Mouse (Mus musculus) limb, embryonic 12.5 days (tissue): ENCODE results near the gene 2210016F16Rik. TPM values are rescaled to one million over a fixed set of nuclear protein-coding genes. Genes with fewer than 3 reads are reported as not detected.
"Not testable (repeated sequence)": the region's sequence is repeated elsewhere in the genome, so short reads cannot be mapped to it uniquely, and the experiment has no call there.

Experiments used
- ATAC-seq: fragments of 200-750 bp; cut with Nextera tagmentation; 2 replicates; pipeline ENCODE4 v1.8.0; 2017; ENCODE audit warnings: low read depth, moderate TSS enrichment; ENCODE audit not compliant: insufficient number of reproducible peaks, insufficient read depth, low FRiP score, low TSS enrichment
- H3K27ac ChIP-seq: fragments of 300-500 bp; sonication (generic); 2 replicates; pipeline ENCODE4 v1.5.1; 2016; ENCODE audit warnings: mild to moderate bottlenecking, moderate library complexity
- H3K27me3 ChIP-seq: fragments of 300-500 bp; sonication (generic); 2 replicates; pipeline ENCODE4 v1.6.1; 2016; ENCODE audit warnings: mild to moderate bottlenecking, moderate library complexity
- H3K36me3 ChIP-seq: fragments of 300-500 bp; sonication (generic); 2 replicates; pipeline ENCODE4 v1.6.1; 2016; ENCODE audit warnings: mild to moderate bottlenecking, moderate library complexity
- H3K4me1 ChIP-seq: fragments of 300-500 bp; sonication (generic); replicated peaks from 2 replicates; pipeline ENCODE4 v1.6.1; 2016
- H3K4me2 ChIP-seq: fragments of 300-500 bp; sonication (generic); 2 replicates; pipeline ENCODE4 v1.6.1; 2016; ENCODE audit warnings: mild to moderate bottlenecking, moderate library complexity
- H3K4me3 ChIP-seq: fragments of 300-500 bp; sonication (generic); replicated peaks from 2 replicates; pipeline ENCODE4 v1.5.1; 2016; ENCODE audit warnings: mild to moderate bottlenecking
- H3K9ac ChIP-seq: fragments of 300-500 bp; sonication (generic); replicated peaks from 2 replicates; pipeline ENCODE4 v1.6.1; 2016; ENCODE audit warnings: mild to moderate bottlenecking, moderate library complexity
- H3K9me3 ChIP-seq: fragments of 300-500 bp; sonication (generic); 2 replicates; pipeline ENCODE4 v1.6.1; 2016; ENCODE audit warnings: mild to moderate bottlenecking, moderate library complexity
- WGBS: fragments of 180-500 bp; shearing (Covaris S2); methylation state at CpG from one replicate; pipeline ENCODE4 v1.1.7; 2016; 5-methylcytosine and 5-hydroxymethylcytosine counted together
- polyA plus RNA-seq: library from polyadenylated mRNA; unstranded; fragments of >200 nt; fragmentation: Nextera tagmentation; extraction: Ambion mirVana; gene quantifications from 2 replicates; pipeline ENCODE4 v1.2.1, GENCODE M21; 2016

The 2210016F16Rik gene
- polyA plus RNA-seq, 1 experiment from 2014 or later: 22.1 TPM

GRCm38 (mm10) chr13:58402003-58402743 lies 17.1 kb upstream of the 2210016F16Rik start, which contains the start of gene Rmi1:
Rmi1 (plus strand) TSS chr13:58402248.
- Histone ChIP-seq H3K4me2 (peak within 1 kb of the TSS; percentile 76), H3K27me3 (no peaks in the 10 kb centered on the region), H3K4me1 (no peaks in the 10 kb centered on the region; the same call in 1 of the 2 replicates), H3K9me3 (no peaks in the 10 kb centered on the region), H3K9ac (peak within 1 kb of the TSS; percentile 100), H3K36me3 (peaks cover 19% of the 10 kb centered on the region), H3K4me3 (peak within 1 kb of the TSS; percentile 96), H3K27ac (peak within 1 kb of the TSS; percentile 99)
- under 1% methylated on average over 91 of the region's 91 CpGs for WGBS
- ATAC-seq: peak; percentile 93

- peak overlapping the region; percentile 76 for H3K4me2 ChIP-seq
- peaks cover 27% of the 10 kb centered on the region for H3K36me3 ChIP-seq
- H3K9ac ChIP-seq: peak overlapping the region; percentile 100
- peak overlapping the region; percentile 99 for H3K27ac ChIP-seq
- H3K4me3 ChIP-seq: peak overlapping the region; percentile 96
- ATAC-seq: peak; percentile 26
- no peaks in the 10 kb centered on the region for H3K27me3 ChIP-seq
- under 1% methylated on average over 96 of the region's 100 CpGs for WGBS
- H3K9me3 ChIP-seq: no peaks in the 10 kb centered on the region
- no peaks in the 10 kb centered on the region; the same call in 1 of the 2 replicates for H3K4me1 ChIP-seq
Observed at GRCm38 (mm10) chr13:58401135-58402002, 16.3 kb upstream of the 2210016F16Rik start.

GRCm38 (mm10) chr13:58400576-58400975 lies 15.6 kb upstream of the 2210016F16Rik start:
- H3K9me3 ChIP-seq: no peaks in the 10 kb centered on the region
- H3K36me3 ChIP-seq: peaks cover 35% of the 10 kb centered on the region
- H3K27ac ChIP-seq: peak overlapping the region; percentile 99; the same call in 1 of the 2 replicates
- H3K4me1 ChIP-seq: no peaks in the 10 kb centered on the region; the same call in 1 of the 2 replicates
- 1% methylated on average over 11 of the region's 11 CpGs for WGBS
- ATAC-seq: no peak
- no peaks in the 10 kb centered on the region for H3K27me3 ChIP-seq
- H3K4me2 ChIP-seq: peak overlapping the region; percentile 76
- peak overlapping the region; percentile 96 for H3K4me3 ChIP-seq
- H3K9ac ChIP-seq: peak overlapping the region; percentile 100

GRCm38 (mm10) chr13:58397651-58398050 lies 12.6 kb upstream of the 2210016F16Rik start:
- WGBS: 93% methylated on average over 13 of the region's 13 CpGs
- peaks cover 62% of the 10 kb centered on the region for H3K36me3 ChIP-seq
- ATAC-seq: no peak

GRCm38 (mm10) chr13:58394392-58394791 lies 9.4 kb upstream of the 2210016F16Rik start:
- peaks cover 82% of the 10 kb centered on the region for H3K36me3 ChIP-seq
- not testable (repeated sequence) for H3K4me3 ChIP-seq, ATAC-seq, H3K27me3 ChIP-seq, H3K4me1 ChIP-seq, H3K4me2 ChIP-seq, H3K9me3 ChIP-seq, H3K9ac ChIP-seq, H3K27ac ChIP-seq
- WGBS: 88% methylated on average over 11 of the region's 11 CpGs

More at GRCm38 (mm10) chr13:58397651-58398050, 12.6 kb upstream of the 2210016F16Rik start:
- Histone ChIP-seq H3K9me3 (no peaks in the 10 kb centered on the region), H3K27me3 (no peaks in the 10 kb centered on the region), H3K4me3 (no peak overlapping the region), H3K4me2 (no peak overlapping the region), H3K27ac (no peak overlapping the region), H3K4me1 (no peaks in the 10 kb centered on the region), H3K9ac (no peak overlapping the region)

- no peak overlapping the region for H3K9ac ChIP-seq
- no peak overlapping the region for H3K4me2 ChIP-seq
- 80% methylated on average over 2 of the region's 2 CpGs for WGBS
- no peaks in the 10 kb centered on the region for H3K9me3 ChIP-seq
- no peak for ATAC-seq
- H3K36me3 ChIP-seq: peaks cover 40% of the 10 kb centered on the region
- H3K4me1 ChIP-seq: 0 out of 2 replicates have a peak, but pooled peaks cover 5% of the 10 kb centered on the region
- H3K4me3 ChIP-seq: no peak overlapping the region
- no peaks in the 10 kb centered on the region for H3K27me3 ChIP-seq
- H3K27ac ChIP-seq: no peak overlapping the region
Observed at GRCm38 (mm10) chr13:58389324-58389951, 4.4 kb upstream of the 2210016F16Rik start.

- Histone ChIP-seq H3K9me3 (no peaks in the 10 kb centered on the region), H3K27ac (no peak overlapping the region), H3K4me3 (no peak overlapping the region), H3K36me3 (peaks cover 30% of the 10 kb centered on the region), H3K4me2 (no peak overlapping the region), H3K9ac (no peak overlapping the region), H3K27me3 (no peaks in the 10 kb centered on the region), H3K4me1 (0 out of 2 replicates have a peak, but pooled peaks cover 5% of the 10 kb centered on the region)
- no peak for ATAC-seq
- 54% methylated on average over 3 of the region's 3 CpGs for WGBS
Observed at GRCm38 (mm10) chr13:58388379-58388778, 3.4 kb upstream of the 2210016F16Rik start.

- 12% methylated on average over 7 of the region's 7 CpGs for WGBS
- 0 out of 2 replicates have a peak, but pooled peaks cover 5% of the 10 kb centered on the region for H3K4me1 ChIP-seq
- H3K36me3 ChIP-seq: peaks cover 30% of the 10 kb centered on the region
- H3K9ac ChIP-seq: no peak overlapping the region
- ATAC-seq: no peak
- no peak overlapping the region for H3K27ac ChIP-seq
- H3K9me3 ChIP-seq: no peaks in the 10 kb centered on the region
- no peak overlapping the region for H3K4me2 ChIP-seq
- H3K4me3 ChIP-seq: no peak overlapping the region
- H3K27me3 ChIP-seq: no peaks in the 10 kb centered on the region
Observed at GRCm38 (mm10) chr13:58387948-58388347, 2.9 kb upstream of the 2210016F16Rik start.

- Histone ChIP-seq H3K9ac (peak overlapping the region; percentile 74; the same call in 1 of the 2 replicates), H3K36me3 (peaks cover 36% of the 10 kb centered on the region), H3K4me1 (0 out of 2 replicates have a peak, but pooled peaks cover 5% of the 10 kb centered on the region), H3K27ac (peak overlapping the region; percentile 56; the same call in 1 of the 2 replicates), H3K4me2 (peak overlapping the region; percentile 87), H3K9me3 (peaks cover 13% of the 10 kb centered on the region), H3K27me3 (no peaks in the 10 kb centered on the region), H3K4me3 (peak overlapping the region; percentile 75)
- WGBS: 84% methylated on average over 7 of the region's 7 CpGs
- no peak for ATAC-seq
Observed at GRCm38 (mm10) chr13:58385547-58385920, 509 bp upstream of the 2210016F16Rik start.

GRCm38 (mm10) chr13:58384371-58384770 lies 654 bp downstream of the 2210016F16Rik start:
- WGBS: 55% methylated on average over 11 of the region's 11 CpGs
- H3K27ac ChIP-seq: no peak overlapping the region
- no peaks in the 10 kb centered on the region for H3K27me3 ChIP-seq
- peak overlapping the region; percentile 74 for H3K9ac ChIP-seq
- H3K4me1 ChIP-seq: 0 out of 2 replicates have a peak, but pooled peaks cover 5% of the 10 kb centered on the region
- peak overlapping the region; percentile 87 for H3K4me2 ChIP-seq
- H3K36me3 ChIP-seq: peaks cover 36% of the 10 kb centered on the region
- peaks cover 22% of the 10 kb centered on the region for H3K9me3 ChIP-seq
- ATAC-seq: 0 out of 2 replicates have a peak, but pooled peaks have one; percentile 57
- peak overlapping the region; percentile 75 for H3K4me3 ChIP-seq
